Mouse (Mus musculus) CH12.LX (cell line): ENCODE data around the gene Ppm1l.

ENCODE experiments used
- CTCF ChIP-seq, 2 experiments: IDR thresholded peaks in 1 of 2; conservative IDR thresholded peaks in 1 of 2; 2 replicates each; pipeline ENCODE4 v1.5.1; 2011 to 2012; ENCODE audit warnings: low read depth in 2 of 2, low read length in 2 of 2, improper control_type of control experiment in 1 of 2, inconsistent platforms in 1 of 2, mild to moderate bottlenecking in 1 of 2, moderate library complexity in 1 of 2
- POLR2A ChIP-seq: IDR thresholded peaks from 2 replicates; pipeline ENCODE4 v1.6.1; 2011; ENCODE audit warnings: low read depth, mild to moderate bottlenecking, improper control_type of control experiment, low read length
- TBP ChIP-seq: conservative IDR thresholded peaks from 2 replicates; pipeline ENCODE4 v1.6.1; 2011; ENCODE audit warnings: low read depth, low read length, improper control_type of control experiment
- USF1 ChIP-seq: IDR thresholded peaks from 2 replicates; pipeline ENCODE4 v1.6.1; 2014; ENCODE audit warnings: low read depth, mild to moderate bottlenecking, inconsistent platforms, low read length, improper control_type of control experiment
- ZC3H11A ChIP-seq: IDR thresholded peaks from 2 replicates; pipeline ENCODE4 v1.6.1; 2012; ENCODE audit warnings: low read depth, mild to moderate bottlenecking, inconsistent platforms, low read length, improper control_type of control experiment

DNA sequence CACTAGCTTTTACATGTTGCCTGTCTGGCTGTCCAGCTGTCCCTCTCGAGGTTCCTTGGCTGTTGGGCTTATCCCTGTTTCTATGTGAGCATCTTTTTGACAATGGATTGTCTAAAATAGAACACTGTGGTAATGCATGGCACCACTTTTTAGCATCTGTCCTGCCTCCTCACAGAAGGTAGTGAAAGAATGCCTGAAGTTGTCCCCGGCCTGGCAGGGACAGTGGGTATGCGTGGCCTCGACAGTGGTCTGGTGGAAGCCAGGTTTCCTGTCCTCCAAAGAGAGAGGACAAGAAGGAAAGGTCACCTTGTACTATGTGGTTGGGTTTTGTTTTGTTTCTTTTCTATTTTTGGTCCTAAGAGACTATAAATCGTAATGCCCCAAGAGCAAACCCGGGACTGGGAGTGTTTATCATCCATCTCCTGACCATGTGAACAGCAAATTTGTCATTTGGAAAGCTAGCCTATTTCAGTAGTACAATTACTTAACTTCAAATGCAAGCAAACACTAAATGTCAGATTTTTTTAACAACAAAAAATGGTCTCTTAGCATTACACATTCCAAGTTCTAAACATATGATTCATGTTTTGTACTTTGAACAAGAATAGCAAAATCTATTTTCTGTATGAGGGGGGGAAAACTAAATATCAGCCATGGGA is 242.8 kb downstream of the Ppm1l start:
- TF ChIP-seq CTCF (conservative IDR thresholded peaks at IDR 0.05 in 1 of 2, IDR thresholded peaks at IDR 0.05 in 1 of 2; ENCODE audit: low read depth in 2 of 2, low read length in 2 of 2): no peak
- no peak for TF ChIP-seq TBP
- TF ChIP-seq USF1: no peak
- no peak for TF ChIP-seq ZC3H11A
- TF ChIP-seq POLR2A: no peak
